Mouse (Mus musculus) layer of hippocampus, postnatal 36 days (tissue): ENCODE measurements around the gene Zhx3. TPM values are rescaled to one million over a fixed set of nuclear protein-coding genes. Genes with fewer than 3 reads are reported as not detected.

ENCODE experiments used
- DNase-seq, 2 experiments: peaks; one replicate each; pipeline ENCODE4 v3.0.0; 2022
- total RNA-seq, 2 experiments: library from RNA; stranded (reverse); gene quantifications; 2 replicates each; pipeline ENCODE4 v1.2.3; 2021

The Zhx3 gene
- total RNA-seq, 2 experiments from 2014 or later: 92.9 to 124 TPM

- DNase-seq: no peak
Observed at GRCm38 (mm10) chr2:160800967-160801366, 71.8 kb downstream of the Zhx3 start.

- DNase-seq: no peak
Observed at GRCm38 (mm10) chr2:160798206-160798605, 74.6 kb downstream of the Zhx3 start.

GRCm38 (mm10) chr2:160796973-160797372 is 75.8 kb downstream of the Zhx3 start:
- DNase-seq: peak in 1 of 2 experiments; percentile 33

GRCm38 (mm10) chr2:160793117-160793516 is 79.7 kb downstream of the Zhx3 start:
- DNase-seq: no peak

- no peak for DNase-seq
Observed at GRCm38 (mm10) chr2:160789741-160790140, 83.1 kb downstream of the Zhx3 start.

GRCm38 (mm10) chr2:160789046-160789445 is 83.8 kb downstream of the Zhx3 start:
- no peak for DNase-seq

GRCm38 (mm10) chr2:160786333-160786732 is 86.5 kb downstream of the Zhx3 start:
- DNase-seq: no peak

- no peak for DNase-seq
Observed at GRCm38 (mm10) chr2:160780834-160781219, 92.0 kb downstream of the Zhx3 start.

GRCm38 (mm10) chr2:160780154-160780833 is 92.5 kb downstream of the Zhx3 start:
- no peak for DNase-seq

GRCm38 (mm10) chr2:160778034-160778433 is 94.8 kb downstream of the Zhx3 start:
- DNase-seq: no peak

GRCm38 (mm10) chr2:160771325-160772276 is 101.2 kb downstream of the Zhx3 start:
- peak in 1 of 2 experiments; percentile 4 for DNase-seq

- DNase-seq: peak in 1 of 2 experiments; percentile 42
Observed at GRCm38 (mm10) chr2:160770871-160771270, 101.9 kb downstream of the Zhx3 start.

GRCm38 (mm10) chr2:160770409-160770808 is 102.4 kb downstream of the Zhx3 start:
- no peak for DNase-seq

- no peak for DNase-seq
Observed at GRCm38 (mm10) chr2:160768997-160769396, 103.8 kb downstream of the Zhx3 start.

- DNase-seq: no peak
Observed at GRCm38 (mm10) chr2:160768097-160768695, 104.6 kb downstream of the Zhx3 start.

- DNase-seq: no peak
Observed at GRCm38 (mm10) chr2:160767201-160767600, 105.6 kb downstream of the Zhx3 start.

- DNase-seq: no peak
Observed at GRCm38 (mm10) chr2:160766371-160766771, 106.4 kb downstream of the Zhx3 start.

GRCm38 (mm10) chr2:160765096-160765495 is 107.7 kb downstream of the Zhx3 start:
- no peak for DNase-seq

GRCm38 (mm10) chr2:160764386-160764785 is 108.4 kb downstream of the Zhx3 start:
- no peak for DNase-seq

GRCm38 (mm10) chr2:160763816-160764215 is 109.0 kb downstream of the Zhx3 start:
- no peak for DNase-seq

- DNase-seq: peak; percentile 60 to 64
Observed at GRCm38 (mm10) chr2:160760433-160761184, 112.2 kb downstream of the Zhx3 start.

- DNase-seq: no peak
Observed at GRCm38 (mm10) chr2:160756583-160757203, 116.1 kb downstream of the Zhx3 start.
